Comparison of ENCODE assay signal across 18 mouse cellular contexts in the genomic region with DNA sequence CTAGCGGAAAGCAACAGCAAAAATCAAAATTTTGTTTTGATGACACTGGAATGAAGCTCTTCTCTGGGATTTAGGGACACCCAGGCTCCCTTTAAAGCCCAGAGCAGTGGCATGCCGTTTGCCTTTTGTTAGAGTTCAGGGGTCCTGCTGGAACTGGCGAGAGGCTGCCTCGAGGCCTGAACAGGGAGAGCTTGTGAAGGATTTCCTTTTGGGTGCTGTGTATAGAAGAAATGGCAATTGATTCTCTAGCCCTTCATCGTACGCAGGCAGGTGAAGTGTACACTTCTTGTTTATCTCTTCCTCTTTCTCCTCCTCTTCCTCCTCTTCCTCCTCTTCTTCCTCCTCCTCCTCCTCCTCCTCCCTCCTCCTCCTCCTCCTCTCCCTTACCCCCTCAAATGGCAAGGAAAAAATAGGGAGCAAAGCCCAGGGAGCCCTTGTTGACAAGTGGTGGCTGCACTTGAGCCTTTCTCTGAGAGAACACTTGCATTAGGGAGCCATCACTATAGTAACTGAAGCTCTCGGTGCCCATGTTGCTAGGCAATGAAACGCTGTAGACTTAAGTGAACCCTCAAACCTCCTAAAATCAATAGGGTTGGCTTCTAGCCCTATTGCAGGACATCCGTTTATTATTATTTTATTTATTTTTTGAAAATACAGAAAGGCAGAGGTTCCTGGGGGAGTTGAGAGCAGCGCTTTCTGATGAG.
DNase-seq lines count a peak whose midpoint lies in the region; ATAC-seq and TF ChIP-seq lines count a peak whose summit lies in the region.
"Had no signal": no experiment of that assay in that cellular context is flagged by ENCODE, and none has a peak within 500 bp of the region (broad histone marks: within the 10 kb centered on the region; RNA-seq: fewer than 3 reads in every experiment).

No protein-coding gene starts in this region.

- 0 out of 2 replicates have a peak, but pooled peaks cover 4% of the 10 kb centered on the region for H3K36me3 ChIP-seq in hindbrain, embryonic 11.5 days (ENCODE audit: control insufficient read depth, insufficient read depth, low read length)
- peaks cover 12% of the 10 kb centered on the region for H3K36me3 ChIP-seq in hindbrain, embryonic 10.5 days
- peaks cover 8% of the 10 kb centered on the region for H3K36me3 ChIP-seq in hindbrain, embryonic 12.5 days
- peaks cover 7% of the 10 kb centered on the region for H3K36me3 ChIP-seq in midbrain, embryonic 14.5 days (ENCODE audit: control insufficient read depth, insufficient read depth, low read length)
- no peaks in the 10 kb centered on the region; the same call in 1 of the 2 replicates for H3K36me3 ChIP-seq in kidney, embryonic 14.5 days (ENCODE audit: control insufficient read depth, insufficient read depth, low read length)

- H3K9me3 ChIP-seq in hindbrain, embryonic 11.5 days (ENCODE audit: control insufficient read depth, low read length): no peaks in the 10 kb centered on the region
- no peaks in the 10 kb centered on the region for H3K9me3 ChIP-seq in hindbrain, embryonic 10.5 days
- no peaks in the 10 kb centered on the region for H3K9me3 ChIP-seq in hindbrain, embryonic 12.5 days (replicated peaks)
- no peaks in the 10 kb centered on the region for H3K9me3 ChIP-seq in midbrain, embryonic 14.5 days (ENCODE audit: control insufficient read depth, low read length)
- H3K9me3 ChIP-seq in kidney, embryonic 14.5 days (ENCODE audit: control insufficient read depth, low read length): no peaks in the 10 kb centered on the region
- H3K9me3 ChIP-seq: liver, embryonic 13.5 days had no signal

- H3K4me2 ChIP-seq in hindbrain, embryonic 11.5 days (replicated peaks; ENCODE audit: low read depth, low read length): no peak overlapping the region
- no peak overlapping the region for H3K4me2 ChIP-seq in hindbrain, embryonic 12.5 days (replicated peaks)
- no peak overlapping the region for H3K4me2 ChIP-seq in midbrain, embryonic 14.5 days (ENCODE audit: low read length)
- H3K4me2 ChIP-seq in kidney, embryonic 14.5 days (replicated peaks; ENCODE audit: low read depth, low read length): no peak overlapping the region
- H3K4me2 ChIP-seq: liver, embryonic 13.5 days had no signal

- TF ChIP-seq POLR2A in brain, embryonic 14.5 days (IDR thresholded peaks at IDR 0.05; ENCODE audit: borderline replicate concordance, extremely low read depth, insufficient read depth, insufficient read length, poor library complexity, severe bottlenecking): no peak

- H3K9ac ChIP-seq in hindbrain, embryonic 11.5 days (ENCODE audit: low read depth, low read length): no peak overlapping the region
- H3K9ac ChIP-seq in hindbrain, embryonic 12.5 days: no peak overlapping the region
- H3K9ac ChIP-seq in midbrain, embryonic 14.5 days (replicated peaks; ENCODE audit: low read length): no peak overlapping the region; the same call in 1 of the 2 replicates
- no peak overlapping the region for H3K9ac ChIP-seq in kidney, embryonic 14.5 days (ENCODE audit: low read depth, low read length)
- H3K9ac ChIP-seq: liver, embryonic 13.5 days had no signal

- TF ChIP-seq CTCF in brain, embryonic 14.5 days (IDR thresholded peaks at IDR 0.05; ENCODE audit: borderline replicate concordance, extremely low read depth, insufficient read depth, insufficient read length): no peak

- H3K27ac ChIP-seq in hindbrain, embryonic 11.5 days (ENCODE audit: low read depth, low read length): no peak overlapping the region
- no peak overlapping the region for H3K27ac ChIP-seq in hindbrain, embryonic 10.5 days
- peak overlapping the region; percentile 64; the same call in 1 of the 2 replicates for H3K27ac ChIP-seq in hindbrain, embryonic 12.5 days
- peak overlapping the region; percentile 67 for H3K27ac ChIP-seq in midbrain, embryonic 14.5 days (replicated peaks; ENCODE audit: low read depth, low read length)
- no peak overlapping the region for H3K27ac ChIP-seq in kidney, embryonic 14.5 days (ENCODE audit: low read depth, low read length)
- H3K27ac ChIP-seq: liver, embryonic 13.5 days had no signal

- no peaks in the 10 kb centered on the region for H3K4me1 ChIP-seq in hindbrain, embryonic 11.5 days (replicated peaks; ENCODE audit: control insufficient read depth, insufficient read depth, low read length)
- H3K4me1 ChIP-seq in hindbrain, embryonic 10.5 days (replicated peaks): 0 out of 2 replicates have a peak, but pooled peaks cover 8% of the 10 kb centered on the region
- H3K4me1 ChIP-seq in hindbrain, embryonic 12.5 days: peaks cover 5% of the 10 kb centered on the region
- peaks cover 4% of the 10 kb centered on the region; the same call in 1 of the 2 replicates for H3K4me1 ChIP-seq in midbrain, embryonic 14.5 days (ENCODE audit: control insufficient read depth, insufficient read depth, low read length)
- no peaks in the 10 kb centered on the region for H3K4me1 ChIP-seq in kidney, embryonic 14.5 days (ENCODE audit: control insufficient read depth, insufficient read depth, low read length)

- no peaks in the 10 kb centered on the region for H3K27me3 ChIP-seq in hindbrain, embryonic 11.5 days (ENCODE audit: control insufficient read depth, insufficient read depth, low read length)
- H3K27me3 ChIP-seq in hindbrain, embryonic 10.5 days (ENCODE audit: insufficient read depth, poor library complexity, severe bottlenecking): no peaks in the 10 kb centered on the region
- H3K27me3 ChIP-seq in hindbrain, embryonic 12.5 days: no peaks in the 10 kb centered on the region
- no peaks in the 10 kb centered on the region for H3K27me3 ChIP-seq in midbrain, embryonic 14.5 days (ENCODE audit: control insufficient read depth, insufficient read depth, low read length)
- no peaks in the 10 kb centered on the region for H3K27me3 ChIP-seq in kidney, embryonic 14.5 days (ENCODE audit: control insufficient read depth, insufficient read depth, low read length)
- H3K27me3 ChIP-seq: liver, embryonic 13.5 days had no signal

- no peak overlapping the region for H3K4me3 ChIP-seq in hindbrain, embryonic 11.5 days (ENCODE audit: low read depth, low read length)
- no peak overlapping the region for H3K4me3 ChIP-seq in hindbrain, embryonic 10.5 days
- H3K4me3 ChIP-seq in hindbrain, embryonic 12.5 days: no peak overlapping the region
- H3K4me3 ChIP-seq in midbrain, embryonic 14.5 days (replicated peaks; ENCODE audit: low read depth, low read length): no peak overlapping the region
- no peak overlapping the region for H3K4me3 ChIP-seq in kidney, embryonic 14.5 days (ENCODE audit: low read length)
- H3K4me3 ChIP-seq: liver, embryonic 13.5 days had no signal

- ATAC-seq in hindbrain, embryonic 11.5 days (ENCODE audit: low FRiP score): peak; percentile 19; the same call in 1 of the 2 replicates
- ATAC-seq in hindbrain, embryonic 12.5 days (ENCODE audit: low FRiP score): peak; percentile 80
- ATAC-seq in midbrain, embryonic 14.5 days (ENCODE audit: low FRiP score, low TSS enrichment): peak; percentile 27; the same call in 1 of the 2 replicates
- no peak for ATAC-seq in kidney, embryonic 14.5 days (ENCODE audit: low FRiP score, low TSS enrichment)

- WGBS in hindbrain, embryonic 11.5 days: 75% methylated on average over 10 of the region's 10 CpGs
- 77% methylated on average over 10 of the region's 10 CpGs for WGBS in hindbrain, embryonic 10.5 days
- 72% methylated on average over 10 of the region's 10 CpGs for WGBS in hindbrain, embryonic 12.5 days
- WGBS in midbrain, embryonic 14.5 days: 56% methylated on average over 10 of the region's 10 CpGs
- 88% methylated on average over 10 of the region's 10 CpGs for WGBS in kidney, embryonic 14.5 days

- DNase-seq in hindbrain, embryonic 11.5 days (ENCODE audit: low spot score): no peak
- DNase-seq in hindbrain, embryonic 10.5 days (ENCODE audit: low spot score): no peak
- DNase-seq in brain, embryonic 14.5 days (ENCODE audit: low read depth): peak; percentile 76
- DNase-seq in midbrain, embryonic 14.5 days: peak; percentile 53
- DNase-seq in heart, adult 9 months (ENCODE audit: low spot score in 2 of 2): no peak
- no peak for DNase-seq in cerebellum, postnatal 36 days
- DNase-seq: adrenal gland, adult 8-10 months; B cell, adult 2 months; heart, adult 18-20 months; heart, postnatal 14 days; kidney, adult 11 months; kidney, postnatal 4 days; liver, embryonic 13.5 days; lung, postnatal 14 days; right cerebral cortex, postnatal 14 days; thymus, adult 2 months had no signal

Comparison
In these comparisons a context has a peak if more than half of its experiments do, and no peak if none do; other contexts are left out.
1. H3K27ac ChIP-seq: peak in hindbrain, embryonic 12.5 days (single experiment) and midbrain, embryonic 14.5 days (single experiment); none in hindbrain, embryonic 11.5 days (single experiment), hindbrain, embryonic 10.5 days (single experiment) and kidney, embryonic 14.5 days (single experiment).
2. DNase-seq: peak in brain, embryonic 14.5 days (single experiment) and midbrain, embryonic 14.5 days (single experiment); none in hindbrain, embryonic 11.5 days (single experiment), hindbrain, embryonic 10.5 days (single experiment), heart, adult 9 months (0 of 2) and cerebellum, postnatal 36 days (0 of 2).